Mouse (Mus musculus): Measurements from ENCODE around the gene D630039A03Rik.
A peak's percentile ranks its signal among the peaks of the same experiment; 100 is the strongest.

D630039A03Rik gene

DNA sequence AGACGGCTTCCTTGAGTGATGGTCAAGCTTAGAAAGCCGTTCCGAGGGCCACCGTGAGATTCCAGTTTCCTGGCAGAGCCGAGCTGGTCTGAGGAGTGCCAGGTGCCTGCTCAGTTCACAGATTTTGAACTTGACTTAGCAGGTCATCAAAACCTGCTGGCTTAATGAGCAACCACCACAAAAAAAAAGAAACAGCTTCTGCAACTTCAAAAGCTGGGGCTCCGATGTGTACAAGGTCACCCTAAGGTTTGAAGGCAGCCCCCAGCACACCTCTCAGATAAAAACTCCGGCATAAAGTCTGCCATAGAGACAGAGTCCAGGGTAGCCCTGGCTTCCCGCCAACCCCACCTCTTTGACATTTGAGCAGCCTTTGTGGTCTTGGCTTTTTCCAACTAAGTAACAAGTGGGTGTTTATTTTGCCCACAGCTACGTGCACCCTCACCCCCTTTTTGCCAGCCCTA lies at the start of gene D630039A03Rik:
Gene D630039A03Rik (minus strand): TSS at position 97 of the 461 bp plus-strand sequence.
- peak; percentile 37 for DNase-seq (ENCODE audit: inconsistent ontology term)

DNA sequence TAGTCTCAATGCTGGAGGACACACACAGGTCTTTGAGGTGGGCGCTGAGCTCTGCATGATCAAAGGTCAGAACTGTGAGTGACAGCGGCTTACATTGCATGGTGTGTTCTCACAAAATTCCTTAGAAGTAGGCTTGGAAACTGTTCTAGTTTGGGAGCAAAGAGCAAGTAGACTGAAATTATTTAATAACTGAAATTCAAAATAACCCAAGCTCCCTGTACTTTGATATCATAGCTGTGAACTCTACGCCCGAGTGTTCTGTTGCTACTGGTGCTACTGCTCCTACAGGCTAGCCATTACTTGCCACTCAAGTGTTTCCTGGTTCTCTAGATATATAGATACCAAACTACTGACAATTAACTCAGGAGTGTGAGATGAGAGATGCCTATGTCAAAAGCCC lies 49.4 kb upstream of the D630039A03Rik start:
- no peak for DNase-seq (ENCODE audit: inconsistent ontology term)

DNA sequence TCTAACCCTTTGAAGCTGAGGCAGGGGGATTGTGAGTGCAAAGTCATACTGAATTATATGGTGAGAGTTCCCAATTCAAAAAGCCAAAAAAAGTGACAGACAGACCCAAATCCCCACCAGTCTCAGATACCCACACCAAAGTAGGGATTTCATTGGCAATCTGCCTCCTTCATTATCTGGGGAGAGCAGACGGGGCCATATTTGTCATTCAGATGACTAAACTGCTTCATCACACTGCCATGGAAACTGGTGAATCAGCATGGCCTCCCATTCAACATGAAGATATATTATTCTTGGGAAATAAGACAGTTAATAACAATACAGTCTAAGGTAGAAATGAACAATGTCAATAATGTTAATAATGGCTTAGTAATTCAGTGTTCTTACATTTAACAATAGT lies 48.0 kb upstream of the D630039A03Rik start:
- DNase-seq (ENCODE audit: inconsistent ontology term), result peak; percentile 35

DNA sequence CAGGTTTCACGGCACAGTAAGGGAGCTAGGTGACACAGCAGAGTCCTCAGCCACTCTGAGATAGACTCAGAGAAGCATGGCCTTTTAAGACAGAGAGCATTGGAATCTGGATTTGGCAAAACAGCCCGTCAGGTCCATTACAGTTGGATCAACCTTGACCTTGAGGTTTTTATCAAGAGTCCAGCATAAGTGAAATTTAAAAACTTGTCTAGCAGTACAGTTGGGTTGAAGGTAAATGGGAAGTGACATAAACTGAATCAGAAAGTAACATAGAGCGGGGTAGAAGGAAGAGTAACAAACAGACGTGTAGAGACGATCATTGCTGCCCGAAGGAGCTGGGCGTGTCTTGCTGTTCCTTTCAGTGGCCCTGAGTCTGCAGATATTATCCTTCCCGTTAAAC lies 43.0 kb upstream of the D630039A03Rik start:
- DNase-seq (ENCODE audit: inconsistent ontology term), result no peak

DNA sequence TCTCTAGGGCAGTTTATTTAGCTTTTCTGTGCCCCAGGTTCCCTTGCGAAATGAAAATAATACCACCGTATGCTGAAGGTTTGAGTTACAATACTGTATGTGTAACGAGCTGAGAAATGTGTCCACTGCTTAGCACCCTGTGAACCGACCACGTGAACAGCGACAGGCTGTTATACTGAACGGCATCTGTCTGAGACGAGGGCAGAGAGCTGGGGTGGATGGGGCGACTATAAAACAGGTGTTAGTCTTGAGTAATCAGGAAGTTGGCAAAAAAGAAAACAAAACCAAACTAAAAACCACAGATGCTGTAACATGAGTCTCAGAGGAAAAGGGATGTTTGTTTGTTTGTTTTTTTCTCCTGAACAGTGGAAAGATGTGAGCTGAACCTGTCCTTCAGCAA lies 42.0 kb upstream of the D630039A03Rik start:
- no peak for DNase-seq (ENCODE audit: inconsistent ontology term)

DNA sequence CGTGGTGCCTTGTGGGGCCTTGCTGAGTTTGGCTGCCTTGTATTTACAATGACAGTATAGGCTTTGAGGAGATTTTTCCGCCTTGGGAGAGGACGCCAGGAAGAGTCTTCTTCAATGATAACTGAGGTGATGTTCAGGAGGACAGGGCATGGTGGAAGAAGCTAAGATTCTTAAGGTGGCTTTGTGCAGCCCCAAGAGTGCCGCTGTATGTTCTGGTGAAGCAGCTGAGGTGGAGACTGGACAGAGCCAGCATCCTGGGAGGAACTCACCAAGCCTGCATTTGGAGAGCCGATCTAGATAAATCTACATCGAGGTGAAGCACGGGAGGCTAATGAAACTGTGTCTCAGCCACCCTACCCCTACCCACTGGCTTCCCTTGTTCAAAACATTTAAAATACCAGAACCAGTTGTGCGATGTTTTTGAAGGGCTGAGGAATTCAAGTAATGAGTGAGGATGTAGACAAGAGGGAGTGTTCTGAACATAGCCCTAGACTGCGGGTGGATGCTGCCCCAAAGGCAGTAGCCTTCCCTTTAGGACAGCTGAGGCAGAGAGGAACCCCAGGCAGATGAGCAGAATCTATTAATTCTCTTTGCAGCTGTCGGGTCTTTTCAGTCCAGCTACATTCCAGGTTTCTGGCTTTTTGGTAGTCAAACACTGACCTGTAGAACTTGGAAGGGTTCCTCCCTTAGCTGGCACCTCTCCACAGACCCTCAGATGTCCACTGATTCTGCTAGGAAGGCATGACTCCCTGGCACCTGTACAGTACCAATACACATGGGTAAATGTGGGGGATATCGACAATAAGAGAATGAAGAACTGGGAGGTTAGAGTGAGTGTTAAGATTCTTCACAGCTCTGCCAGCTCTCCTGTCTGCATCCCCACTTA lies 41.3 kb upstream of the D630039A03Rik start:
- peak; percentile 11 for DNase-seq (ENCODE audit: inconsistent ontology term)

DNA sequence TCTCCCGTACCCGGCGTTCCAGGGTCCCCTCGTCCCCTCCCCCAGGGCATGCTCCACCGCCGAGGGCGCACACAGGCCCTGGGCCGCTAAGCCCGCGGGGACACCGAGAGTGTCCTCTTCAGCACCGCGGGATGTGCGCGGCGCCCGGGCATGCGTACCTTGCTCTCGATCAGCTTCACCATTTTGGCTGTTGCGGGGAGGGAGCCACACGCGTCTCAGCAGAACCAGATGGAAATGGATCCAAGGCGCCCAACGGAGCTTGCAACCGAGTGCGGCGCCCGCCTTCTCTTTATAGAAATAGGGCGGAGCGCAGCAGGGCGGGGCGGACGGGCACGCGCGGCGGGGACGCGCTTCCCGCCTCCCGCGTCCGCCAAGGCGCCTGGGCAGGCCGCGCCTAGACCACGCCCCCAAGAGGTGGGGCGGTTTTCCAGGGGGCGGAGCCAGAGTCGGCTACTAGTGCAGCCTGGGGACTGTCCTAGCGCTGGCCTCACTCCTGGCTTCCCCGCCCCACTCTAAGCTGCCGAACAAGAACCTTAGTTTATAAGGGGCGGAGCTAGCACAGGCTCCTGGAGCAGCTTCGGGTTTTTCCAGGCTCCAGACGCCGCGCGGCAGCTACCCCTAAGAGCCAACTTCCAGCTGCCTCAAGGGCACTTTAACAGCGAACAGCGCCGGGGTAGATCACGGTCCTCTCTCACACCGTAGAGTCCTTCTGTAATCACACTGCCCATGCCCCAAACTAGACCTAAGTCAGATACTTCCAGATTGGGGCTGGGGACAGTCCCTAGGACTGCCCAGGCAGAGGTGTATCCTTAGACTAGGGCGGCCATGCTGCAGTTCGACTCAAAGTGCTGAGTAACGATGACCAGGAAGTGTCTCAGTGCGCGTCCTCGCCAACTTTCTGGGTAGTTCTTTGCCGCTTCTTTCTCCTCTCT lies 40.2 kb upstream of the D630039A03Rik start, which contains the start of gene Txn1:
Gene Txn1 (minus strand): TSS at position 383 of the 932 bp plus-strand sequence.
- DNase-seq (ENCODE audit: inconsistent ontology term), result peak; percentile 99

DNA sequence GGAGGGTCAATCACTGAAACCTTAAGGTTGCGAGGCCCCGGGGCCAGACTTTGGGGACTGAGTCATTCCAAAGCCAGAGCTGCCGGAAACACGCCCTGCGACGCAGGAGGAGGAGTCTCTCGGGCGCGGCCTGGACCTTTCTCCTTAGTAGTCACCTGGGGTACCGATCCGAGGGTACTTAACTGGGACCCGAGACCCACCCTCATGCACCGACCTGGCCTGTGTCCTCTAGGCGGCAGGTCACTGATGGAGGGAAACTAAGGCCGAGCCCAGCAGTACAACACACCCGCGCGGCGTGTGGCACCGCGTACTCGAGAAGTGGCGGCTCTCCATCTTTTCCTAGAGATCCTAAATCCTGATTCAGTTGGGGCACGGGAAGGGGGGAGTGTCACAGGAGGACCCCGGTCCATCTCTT lies 39.5 kb upstream of the D630039A03Rik start:
- DNase-seq (ENCODE audit: inconsistent ontology term), result peak; percentile 79

DNA sequence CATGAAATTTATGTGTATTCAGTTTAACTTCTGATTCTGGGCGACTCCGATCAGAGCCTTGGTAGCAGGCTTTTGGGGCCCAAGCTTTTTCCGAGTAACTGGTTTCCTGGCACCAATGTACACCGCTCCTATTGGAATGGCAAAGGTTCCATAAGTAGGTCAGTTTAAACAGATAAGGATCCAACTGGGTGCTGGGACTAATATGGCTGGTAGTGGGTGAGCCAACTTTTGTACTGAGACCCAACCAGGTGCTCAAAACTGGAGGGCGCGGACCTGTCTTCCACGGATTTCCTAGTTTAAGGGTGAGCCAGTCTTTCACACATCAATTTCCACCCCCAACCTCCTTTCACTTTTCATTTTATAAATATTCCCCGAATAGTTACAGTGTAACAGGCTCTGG lies 38.9 kb upstream of the D630039A03Rik start:
- no peak for DNase-seq (ENCODE audit: inconsistent ontology term)

DNA sequence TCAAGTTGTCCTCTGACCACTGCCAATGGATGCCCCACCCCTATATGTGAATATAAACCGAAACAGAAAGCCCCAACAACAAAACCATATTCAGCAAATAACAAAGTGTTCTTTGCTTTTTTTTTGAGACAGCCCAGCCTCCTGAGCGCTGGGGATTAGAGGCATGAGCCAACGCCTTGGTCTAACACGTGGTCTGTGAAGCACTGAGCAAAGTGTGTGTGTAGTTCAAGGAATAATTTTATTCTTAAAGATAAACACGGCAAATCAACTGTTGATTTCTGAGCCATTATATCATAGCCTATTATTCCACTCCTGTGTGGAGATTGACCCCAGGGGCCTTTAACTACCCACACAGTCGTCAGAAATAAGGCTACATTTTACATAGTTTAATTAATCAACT lies 38.5 kb upstream of the D630039A03Rik start:
- DNase-seq (ENCODE audit: inconsistent ontology term), result no peak

DNA sequence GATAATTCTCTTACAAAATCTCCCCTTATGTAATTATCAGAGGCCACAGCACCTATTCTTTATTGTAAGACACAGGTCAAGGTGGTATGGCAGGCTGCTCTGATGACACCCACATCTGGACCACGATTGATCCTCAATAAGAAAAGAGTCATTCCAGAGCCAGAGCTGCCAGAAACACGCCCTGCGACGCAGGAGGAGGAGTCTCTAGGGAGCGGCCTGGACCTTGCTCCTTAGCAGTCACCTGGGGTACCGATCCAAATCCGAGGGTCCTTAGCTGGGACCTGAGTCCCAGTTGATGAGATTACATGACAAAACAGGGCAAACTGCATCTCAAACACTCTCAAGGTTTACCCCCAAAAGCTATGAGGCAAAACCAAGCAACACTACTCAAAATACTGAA lies 37.7 kb upstream of the D630039A03Rik start:
- no peak for DNase-seq (ENCODE audit: inconsistent ontology term)

DNA sequence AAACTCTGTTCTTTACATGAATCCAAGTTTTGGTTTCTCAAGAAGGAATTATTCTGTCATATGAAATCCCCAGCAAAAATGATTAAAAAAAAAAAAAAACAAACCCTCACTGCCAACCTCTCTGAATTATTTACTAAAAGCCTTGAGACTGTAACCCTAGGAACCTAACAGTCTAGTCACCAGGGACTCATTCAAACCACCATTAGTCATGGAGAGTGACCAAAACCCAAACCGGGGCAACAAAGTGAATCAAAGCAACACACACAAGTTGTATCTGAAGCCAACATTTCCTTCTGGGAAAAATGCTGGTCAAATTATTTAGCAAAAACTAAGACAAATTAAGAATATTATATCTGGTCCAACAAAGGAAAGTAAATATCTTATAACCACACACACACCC lies 36.8 kb upstream of the D630039A03Rik start:
- DNase-seq (ENCODE audit: inconsistent ontology term), result peak; percentile 43

DNA sequence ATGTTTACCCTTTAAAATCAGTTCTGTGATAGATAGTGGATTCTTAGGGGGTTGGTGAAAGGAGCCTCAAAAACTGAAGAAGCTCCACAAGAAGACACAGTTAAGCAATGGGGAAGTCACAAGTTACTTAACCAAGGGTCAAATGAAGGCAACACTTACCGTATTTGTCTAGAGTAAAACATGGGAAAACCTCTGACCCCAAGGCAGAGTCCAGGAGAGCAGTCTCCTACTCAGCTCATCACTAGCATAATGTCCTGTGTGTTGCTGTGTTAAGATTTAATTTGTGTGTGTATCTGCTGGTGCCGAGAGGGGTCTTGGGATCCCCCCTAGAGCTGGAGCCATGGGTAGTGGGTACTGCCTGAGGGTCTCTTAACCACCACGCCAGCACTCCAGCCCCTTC lies 36.3 kb upstream of the D630039A03Rik start:
- no peak for DNase-seq (ENCODE audit: inconsistent ontology term)

DNA sequence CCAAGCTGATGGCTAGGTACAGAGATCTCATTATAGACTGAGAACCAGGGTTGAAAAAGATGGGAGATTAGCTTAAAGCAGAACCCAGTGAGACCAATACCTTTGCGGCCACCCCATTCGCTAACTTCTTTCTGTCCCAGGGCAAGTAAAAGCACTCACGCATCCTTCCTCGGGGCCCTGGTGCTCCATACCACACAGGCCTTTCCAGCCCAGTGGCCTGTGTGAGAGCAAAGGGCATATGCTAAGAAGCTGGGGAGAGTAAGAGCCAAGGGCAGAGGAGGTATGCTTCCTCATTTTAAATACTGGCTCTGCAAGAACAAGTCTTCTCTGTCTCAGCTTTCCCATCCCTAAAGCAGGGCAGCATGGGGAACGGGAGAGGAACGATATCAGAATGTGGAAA lies 33.8 kb upstream of the D630039A03Rik start:
- no peak for DNase-seq (ENCODE audit: inconsistent ontology term)

DNA sequence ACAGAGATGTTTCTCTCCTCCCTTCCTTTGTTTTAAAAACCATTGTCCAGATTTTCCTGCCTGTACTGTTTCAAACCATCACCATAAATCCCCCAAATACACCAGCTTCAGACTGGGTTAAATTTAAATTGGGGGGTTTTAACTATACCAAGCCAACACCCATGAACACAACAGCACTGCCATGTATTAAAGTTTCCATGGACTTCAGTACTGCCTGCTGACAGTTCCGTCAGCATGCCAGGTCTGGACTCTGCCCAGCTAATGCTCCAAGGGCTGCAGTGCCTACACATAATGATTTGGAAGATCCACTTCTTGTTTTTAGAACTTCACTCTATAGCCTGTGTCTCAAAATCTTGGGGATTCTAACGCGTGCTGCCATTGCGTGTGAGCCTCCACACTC lies 31.4 kb upstream of the D630039A03Rik start:
- no peak for DNase-seq (ENCODE audit: inconsistent ontology term)

DNA sequence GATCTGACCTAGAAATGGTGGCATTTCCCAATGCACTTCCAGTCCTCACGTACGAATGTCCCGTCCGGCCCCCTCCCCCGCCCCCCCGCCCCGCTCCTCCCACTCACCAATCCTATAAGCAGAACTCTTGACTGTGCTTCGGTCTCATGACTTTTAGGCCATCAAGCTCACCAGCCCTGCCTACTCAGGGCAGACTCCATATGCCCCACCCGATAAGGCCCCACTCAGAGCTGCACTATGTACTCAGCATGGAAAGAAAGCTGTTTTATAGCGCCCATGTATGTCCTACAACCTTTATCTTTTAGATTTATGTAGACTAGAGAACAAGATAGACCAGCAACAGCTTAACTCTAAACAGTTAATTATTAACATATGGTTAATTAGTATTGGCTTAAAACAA lies 30.9 kb upstream of the D630039A03Rik start:
- DNase-seq (ENCODE audit: inconsistent ontology term), result no peak

DNA sequence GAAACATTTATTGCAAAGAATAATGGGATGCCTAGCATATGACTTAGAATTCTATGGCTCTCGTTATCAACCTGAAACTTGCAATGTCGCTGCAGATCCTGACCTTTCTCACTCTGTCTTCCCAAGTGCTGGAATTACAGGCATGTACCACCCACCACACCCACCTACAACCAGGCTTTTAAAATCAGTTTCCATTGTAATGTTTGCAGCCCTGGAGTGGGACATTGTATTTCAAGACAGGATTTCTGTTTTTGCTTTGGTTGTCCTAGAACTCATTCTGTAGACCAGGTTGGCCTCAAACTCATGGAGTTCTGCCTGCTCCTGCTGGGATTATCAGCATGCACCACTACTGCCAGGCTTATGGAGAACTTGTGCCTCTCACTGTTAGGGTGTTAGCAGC lies 26.8 kb upstream of the D630039A03Rik start:
- no peak for DNase-seq (ENCODE audit: inconsistent ontology term)

DNA sequence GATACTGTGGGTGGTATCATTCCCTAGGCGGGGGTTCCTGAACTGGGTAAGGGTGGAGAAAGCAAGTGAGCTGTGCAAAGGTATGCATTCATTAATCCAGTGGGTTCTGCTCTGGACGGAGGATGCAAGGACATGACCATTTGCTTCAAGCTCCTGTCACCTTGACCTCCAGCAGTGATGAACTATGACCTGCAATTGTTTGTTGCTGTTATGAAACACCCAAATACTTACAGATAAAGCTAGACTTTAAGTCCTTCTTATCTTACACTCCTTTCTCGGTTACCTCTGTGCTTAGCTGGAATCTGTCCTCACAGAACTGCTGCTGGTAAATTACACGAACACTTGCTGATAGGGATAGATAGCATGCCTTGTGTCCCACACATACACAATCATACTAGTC lies 24.5 kb upstream of the D630039A03Rik start:
- DNase-seq (ENCODE audit: inconsistent ontology term), result no peak

DNA sequence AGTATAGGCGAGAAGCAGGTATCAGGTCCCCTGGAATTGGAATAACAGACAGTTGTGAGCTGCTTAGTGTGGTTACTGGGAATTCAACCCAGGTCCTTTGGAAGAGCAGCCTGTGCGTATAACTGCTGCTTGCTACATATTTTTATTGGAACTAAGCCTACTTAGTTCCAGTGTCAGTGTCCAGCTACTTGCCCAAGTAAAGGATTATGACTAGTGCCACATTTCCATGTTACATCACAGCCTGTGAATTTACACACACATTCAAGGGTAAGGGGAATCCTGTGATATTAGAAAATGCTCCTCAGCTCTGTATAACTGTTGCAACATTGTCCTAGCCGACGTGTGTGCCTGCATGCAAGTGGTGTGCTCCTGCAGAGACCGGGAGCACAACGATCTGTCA lies 21.2 kb upstream of the D630039A03Rik start:
- DNase-seq (ENCODE audit: inconsistent ontology term), result no peak

DNA sequence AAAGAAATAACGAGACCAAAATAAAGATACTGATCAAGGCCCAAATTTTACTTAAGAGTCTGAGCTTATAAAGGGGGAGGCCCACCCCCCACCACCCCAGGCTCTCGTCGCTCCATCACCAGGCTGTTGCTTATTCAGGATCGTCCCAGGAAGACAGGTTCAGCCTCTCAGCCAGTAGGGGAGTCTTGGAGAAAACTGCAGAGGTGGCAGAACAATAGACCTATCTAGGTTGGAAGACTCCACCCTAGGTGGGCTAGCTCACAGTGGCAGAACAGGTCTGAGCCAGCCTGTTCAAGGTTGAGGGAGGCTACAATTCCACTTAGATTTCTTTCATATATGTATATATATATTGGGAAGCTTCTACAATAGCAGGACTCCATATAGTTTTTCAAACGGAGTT lies 18.1 kb upstream of the D630039A03Rik start:
- DNase-seq (ENCODE audit: inconsistent ontology term), result no peak

DNA sequence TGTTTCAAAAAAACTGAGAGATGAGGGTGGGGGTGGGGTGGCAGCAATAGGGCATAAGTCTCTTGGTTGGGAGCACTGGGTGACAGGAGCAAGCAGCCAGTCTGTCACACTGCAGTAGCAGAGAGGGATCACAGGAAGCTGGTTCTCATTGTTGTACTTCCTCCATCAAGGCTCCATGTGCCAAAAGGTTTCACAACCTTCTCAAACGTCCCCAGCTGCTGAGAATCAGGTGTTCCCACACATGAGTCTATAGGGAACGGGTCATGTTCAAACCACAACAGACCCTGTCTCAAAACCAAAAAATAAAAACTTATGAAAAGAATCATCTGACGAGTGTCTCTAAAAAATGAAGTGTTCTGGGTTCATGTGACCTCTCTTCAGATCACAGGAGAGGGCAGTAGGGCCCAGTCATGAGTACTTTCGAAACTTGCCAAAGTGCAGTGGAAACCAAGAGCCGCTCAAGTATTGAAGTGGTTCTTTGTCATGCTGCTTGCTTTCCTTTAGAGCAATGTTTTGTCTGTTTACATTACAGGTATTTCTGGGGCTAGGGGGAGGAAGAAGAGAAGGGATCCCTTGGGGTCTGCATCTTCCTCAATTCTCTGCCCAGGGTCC lies 14.6 kb upstream of the D630039A03Rik start:
- no peak for DNase-seq (ENCODE audit: inconsistent ontology term)

All from Muller cell, postnatal 12 days (primary cell).